Mouse (Mus musculus): Measurements from ENCODE around the gene Lctl. TPM values are rescaled to one million over a fixed set of nuclear protein-coding genes. Genes with fewer than 3 reads are reported as not detected.

The Lctl gene
- polyA plus RNA-seq, 1 experiment from 2014 or later: 0.16 TPM

Other genes starting within 250 kb of the Lctl start
- 12.8 and 15.5 TPM in 2 replicates for gene Smad6, start 95.1 kb upstream of the Lctl start, polyA plus RNA-seq (2015; fragmentation: Nextera tagmentation; extraction: Ambion mirVana)
- 16.3 and 19.5 TPM in 2 replicates for gene Zwilch, start 56.0 kb downstream of the Lctl start, polyA plus RNA-seq (2015; fragmentation: Nextera tagmentation; extraction: Ambion mirVana)
- gene Rpl4, start 56.2 kb downstream of the Lctl start, polyA plus RNA-seq (2015; fragmentation: Nextera tagmentation; extraction: Ambion mirVana): 1,153 and 1,206 TPM in 2 replicates
- gene Snapc5, start 62.1 kb downstream of the Lctl start, polyA plus RNA-seq (2015; fragmentation: Nextera tagmentation; extraction: Ambion mirVana): 30.2 and 35.3 TPM in 2 replicates
- gene Uchl4, start 118.1 kb downstream of the Lctl start, polyA plus RNA-seq (2015; fragmentation: Nextera tagmentation; extraction: Ambion mirVana): 2.1 and 3.2 TPM in 2 replicates
- 99.5 and 100 TPM in 2 replicates for gene Map2k1, start 136.5 kb downstream of the Lctl start, polyA plus RNA-seq (2015; fragmentation: Nextera tagmentation; extraction: Ambion mirVana)
- gene Tipin, start 164.4 kb downstream of the Lctl start, polyA plus RNA-seq (2015; fragmentation: Nextera tagmentation; extraction: Ambion mirVana): 171 and 185 TPM in 2 replicates
- gene Dis3l, start 224.1 kb downstream of the Lctl start, polyA plus RNA-seq (2015; fragmentation: Nextera tagmentation; extraction: Ambion mirVana): 18.7 and 19.7 TPM in 2 replicates

Data from embryonic facial prominence, embryonic 15.5 days (tissue).